In the genomic region with DNA sequence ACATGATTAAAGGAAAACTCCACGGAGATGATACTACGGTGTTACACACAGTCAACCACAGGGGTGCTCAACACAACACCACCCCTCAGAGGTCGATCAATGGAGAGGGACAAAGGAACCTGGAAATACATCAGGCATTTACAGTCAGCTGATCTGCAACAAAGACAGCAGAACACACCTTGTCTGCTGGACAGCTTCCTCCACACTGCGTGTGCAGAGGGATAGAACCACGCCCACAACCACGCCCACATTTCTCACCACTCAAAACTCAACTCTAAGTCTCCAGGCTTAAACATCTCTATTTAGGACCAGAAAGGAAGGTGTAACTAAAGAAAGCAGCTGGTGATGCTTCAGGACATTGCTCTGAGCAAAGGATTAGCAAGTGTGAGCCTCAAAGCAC, we compare ENCODE assay signal across 18 mouse cellular contexts.
"Had no signal": no experiment of that assay in that cellular context is flagged by ENCODE, and none has a peak within 500 bp of the region (broad histone marks: within the 10 kb centered on the region; RNA-seq: fewer than 3 reads in every experiment).

No protein-coding gene starts in this region.

- H3K36me3 ChIP-seq: limb, embryonic 12.5 days; midbrain, embryonic 12.5 days; neural tube, embryonic 13.5 days; stomach, embryonic 15.5 days had no signal

- ATAC-seq: midbrain, embryonic 16.5 days had no signal

- H3K27me3 ChIP-seq: limb, embryonic 12.5 days; midbrain, embryonic 12.5 days; neural tube, embryonic 13.5 days; stomach, embryonic 15.5 days had no signal

- H3K4me1 ChIP-seq: limb, embryonic 12.5 days; midbrain, embryonic 12.5 days; neural tube, embryonic 13.5 days; stomach, embryonic 15.5 days had no signal

- H3K9ac ChIP-seq: limb, embryonic 12.5 days; lung, embryonic 14.5 days; midbrain, embryonic 12.5 days; neural tube, embryonic 13.5 days; stomach, embryonic 15.5 days had no signal

- H3K27ac ChIP-seq: kidney, postnatal 0 days; limb, embryonic 12.5 days; midbrain, embryonic 12.5 days; neural tube, embryonic 13.5 days; stomach, embryonic 15.5 days had no signal

- H3K9me3 ChIP-seq: limb, embryonic 12.5 days; megakaryocyte, embryonic 14.5 days; midbrain, embryonic 12.5 days; neural tube, embryonic 13.5 days; stomach, embryonic 15.5 days had no signal

- DNase-seq: kidney, adult 9 months; kidney, postnatal 36 days; layer of hippocampus, adult 9-11 months; layer of hippocampus, postnatal 36 days; lung, embryonic 14.5 days; lung, postnatal 10 days; lung, postnatal 4 days; retina, postnatal 1 day; right cerebral cortex, postnatal 4 days; spleen, adult 18-20 months; thymus, postnatal 4 days had no signal

- H3K4me2 ChIP-seq: limb, embryonic 12.5 days; lung, embryonic 14.5 days; midbrain, embryonic 12.5 days; neural tube, embryonic 13.5 days; stomach, embryonic 15.5 days had no signal

- H3K4me3 ChIP-seq: limb, embryonic 12.5 days; megakaryocyte, embryonic 14.5 days; midbrain, embryonic 12.5 days; neural tube, embryonic 13.5 days; stomach, embryonic 15.5 days had no signal
